Mouse (Mus musculus): ENCODE results near the gene Gsg1l. TPM values are rescaled to one million over a fixed set of nuclear protein-coding genes. Genes with fewer than 3 reads are reported as not detected.

The Gsg1l gene
- polyA plus RNA-seq, 1 experiment from 2014 or later = 0.65 TPM

DNA sequence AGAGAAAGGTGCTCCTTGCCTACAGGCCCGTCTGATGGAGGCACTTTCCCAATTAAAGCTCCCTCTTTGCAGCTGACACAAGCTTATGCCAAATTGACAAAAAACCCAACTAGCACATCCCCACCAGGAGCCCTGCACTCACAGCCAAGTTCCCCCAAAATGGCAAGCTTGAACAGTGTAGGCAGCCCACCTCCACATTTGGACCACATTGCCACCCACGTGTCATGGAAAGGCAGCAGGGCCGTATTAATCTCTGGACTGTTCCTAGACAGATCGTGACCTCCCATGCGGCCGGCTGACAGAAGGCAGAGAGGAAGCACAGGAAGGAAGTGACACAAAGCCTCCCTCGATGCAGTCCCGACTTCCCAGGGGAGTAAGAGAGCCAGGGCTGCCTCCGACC, 7.2 kb downstream of the Gsg1l start:
- 53% methylated on average over 9 of the region's 9 CpGs for WGBS
- Histone ChIP-seq H3K4me1 (ENCODE audit: control insufficient read depth, insufficient read depth, low read length) (no peaks in the 10 kb centered on the region), H3K4me3 (ENCODE audit: low read depth, low read length) (no peak overlapping the region), H3K9me3 (ENCODE audit: control insufficient read depth, low read depth, low read length) (peaks cover 3% of the 10 kb centered on the region; the same call in 1 of the 2 replicates), H3K36me3 (ENCODE audit: control insufficient read depth, insufficient read depth, low read length) (no peaks in the 10 kb centered on the region), H3K9ac (replicated peaks; ENCODE audit: low read depth, low read length) (no peak overlapping the region), H3K4me2 (replicated peaks; ENCODE audit: low read depth, low read length) (no peak overlapping the region), H3K27me3 (ENCODE audit: control insufficient read depth, insufficient read depth, low read length) (no peaks in the 10 kb centered on the region), H3K27ac (ENCODE audit: low read length) (no peak overlapping the region)
- ATAC-seq (ENCODE audit: insufficient number of reproducible peaks, insufficient read depth, low FRiP score, low read depth) = no peak

DNA sequence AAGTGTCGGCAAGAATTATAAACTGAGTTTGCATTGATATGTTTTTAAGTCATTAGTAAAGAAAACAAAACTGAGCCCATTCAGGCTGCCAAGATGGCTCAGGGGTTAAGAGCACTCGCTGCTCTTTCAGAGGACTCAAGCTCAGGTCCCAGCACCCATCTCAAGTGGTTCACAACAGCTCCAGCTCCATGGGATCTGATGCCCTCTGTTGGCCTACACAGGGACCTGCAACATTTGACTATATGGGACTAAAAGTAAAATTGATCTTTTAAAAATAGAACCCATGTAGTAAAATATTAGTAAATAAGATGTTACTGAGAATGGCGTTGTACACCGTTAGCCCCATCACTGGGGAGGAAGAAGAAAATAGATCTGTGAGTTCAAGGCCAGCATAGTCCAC, 11.9 kb downstream of the Gsg1l start:
- ATAC-seq (ENCODE audit: insufficient number of reproducible peaks, insufficient read depth, low FRiP score, low read depth) = no peak
- no peak overlapping the region for H3K27ac ChIP-seq (ENCODE audit: low read length)
- no peaks in the 10 kb centered on the region for H3K36me3 ChIP-seq (ENCODE audit: control insufficient read depth, insufficient read depth, low read length)
- no peaks in the 10 kb centered on the region for H3K27me3 ChIP-seq (ENCODE audit: control insufficient read depth, insufficient read depth, low read length)
- no peak overlapping the region for H3K4me3 ChIP-seq (ENCODE audit: low read depth, low read length)
- H3K9ac ChIP-seq (replicated peaks; ENCODE audit: low read depth, low read length) = no peak overlapping the region
- no peak overlapping the region for H3K4me2 ChIP-seq (replicated peaks; ENCODE audit: low read depth, low read length)
- H3K4me1 ChIP-seq (ENCODE audit: control insufficient read depth, insufficient read depth, low read length) = no peaks in the 10 kb centered on the region
- peaks cover 4% of the 10 kb centered on the region; the same call in 1 of the 2 replicates for H3K9me3 ChIP-seq (ENCODE audit: control insufficient read depth, low read depth, low read length)
- WGBS = 89% methylated on average over 4 of the region's 4 CpGs

DNA sequence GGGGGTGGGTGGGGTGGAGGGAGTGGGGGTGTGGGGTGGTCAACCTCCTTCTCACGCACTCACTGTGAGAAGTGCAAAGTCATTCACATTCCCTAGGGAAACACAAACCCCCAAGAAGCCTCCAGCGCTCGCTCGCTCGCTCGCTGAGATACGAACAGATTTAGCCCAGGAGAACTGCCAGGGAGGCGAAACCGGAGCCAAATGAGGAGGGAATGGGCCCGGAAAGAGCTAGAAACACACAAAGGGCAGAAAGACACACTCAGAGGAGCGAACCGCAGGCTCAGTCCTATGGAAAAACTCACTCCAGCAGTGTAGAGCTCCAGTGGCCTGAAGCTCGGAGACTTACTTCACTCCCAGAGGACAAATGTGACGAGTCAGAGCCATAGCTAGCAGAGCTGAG, 15.4 kb downstream of the Gsg1l start:
- H3K27ac ChIP-seq (ENCODE audit: low read length) = no peak overlapping the region
- no peaks in the 10 kb centered on the region for H3K27me3 ChIP-seq (ENCODE audit: control insufficient read depth, insufficient read depth, low read length)
- H3K9ac ChIP-seq (replicated peaks; ENCODE audit: low read depth, low read length) = no peak overlapping the region
- H3K36me3 ChIP-seq (ENCODE audit: control insufficient read depth, insufficient read depth, low read length) = no peaks in the 10 kb centered on the region
- ATAC-seq (ENCODE audit: insufficient number of reproducible peaks, insufficient read depth, low FRiP score, low read depth) = no peak
- WGBS = 57% methylated on average over 14 of the region's 14 CpGs
- H3K9me3 ChIP-seq (ENCODE audit: control insufficient read depth, low read depth, low read length) = peaks cover 4% of the 10 kb centered on the region; the same call in 1 of the 2 replicates
- no peak overlapping the region for H3K4me3 ChIP-seq (ENCODE audit: low read depth, low read length)
- H3K4me2 ChIP-seq (replicated peaks; ENCODE audit: low read depth, low read length) = no peak overlapping the region
- no peaks in the 10 kb centered on the region for H3K4me1 ChIP-seq (ENCODE audit: control insufficient read depth, insufficient read depth, low read length)

GRCm38 (mm10) chr7:126065243-126065876, 16.9 kb downstream of the Gsg1l start:
- H3K27me3 ChIP-seq (ENCODE audit: control insufficient read depth, insufficient read depth, low read length) = no peaks in the 10 kb centered on the region
- no peak overlapping the region for H3K4me2 ChIP-seq (replicated peaks; ENCODE audit: low read depth, low read length)
- WGBS = 77% methylated on average over 5 of the region's 5 CpGs
- no peak for ATAC-seq (ENCODE audit: insufficient number of reproducible peaks, insufficient read depth, low FRiP score, low read depth)
- no peak overlapping the region for H3K4me3 ChIP-seq (ENCODE audit: low read depth, low read length)
- no peaks in the 10 kb centered on the region for H3K4me1 ChIP-seq (ENCODE audit: control insufficient read depth, insufficient read depth, low read length)
- peaks cover 4% of the 10 kb centered on the region; the same call in 1 of the 2 replicates for H3K9me3 ChIP-seq (ENCODE audit: control insufficient read depth, low read depth, low read length)
- H3K36me3 ChIP-seq (ENCODE audit: control insufficient read depth, insufficient read depth, low read length) = no peaks in the 10 kb centered on the region
- no peak overlapping the region for H3K27ac ChIP-seq (ENCODE audit: low read length)
- no peak overlapping the region for H3K9ac ChIP-seq (replicated peaks; ENCODE audit: low read depth, low read length)

GRCm38 (mm10) chr7:126062228-126062627, 20.0 kb downstream of the Gsg1l start:
- H3K36me3 ChIP-seq (ENCODE audit: control insufficient read depth, insufficient read depth, low read length) = no peaks in the 10 kb centered on the region
- no peak overlapping the region for H3K9ac ChIP-seq (replicated peaks; ENCODE audit: low read depth, low read length)
- no peak overlapping the region for H3K4me3 ChIP-seq (ENCODE audit: low read depth, low read length)
- WGBS = 73% methylated on average over 4 of the region's 4 CpGs
- H3K9me3 ChIP-seq (ENCODE audit: control insufficient read depth, low read depth, low read length) = no peaks in the 10 kb centered on the region
- H3K4me1 ChIP-seq (ENCODE audit: control insufficient read depth, insufficient read depth, low read length) = no peaks in the 10 kb centered on the region; the same call in 1 of the 2 replicates
- no peaks in the 10 kb centered on the region for H3K27me3 ChIP-seq (ENCODE audit: control insufficient read depth, insufficient read depth, low read length)
- H3K27ac ChIP-seq (ENCODE audit: low read length) = no peak overlapping the region
- no peak for ATAC-seq (ENCODE audit: insufficient number of reproducible peaks, insufficient read depth, low FRiP score, low read depth)
- no peak overlapping the region for H3K4me2 ChIP-seq (replicated peaks; ENCODE audit: low read depth, low read length)

DNA sequence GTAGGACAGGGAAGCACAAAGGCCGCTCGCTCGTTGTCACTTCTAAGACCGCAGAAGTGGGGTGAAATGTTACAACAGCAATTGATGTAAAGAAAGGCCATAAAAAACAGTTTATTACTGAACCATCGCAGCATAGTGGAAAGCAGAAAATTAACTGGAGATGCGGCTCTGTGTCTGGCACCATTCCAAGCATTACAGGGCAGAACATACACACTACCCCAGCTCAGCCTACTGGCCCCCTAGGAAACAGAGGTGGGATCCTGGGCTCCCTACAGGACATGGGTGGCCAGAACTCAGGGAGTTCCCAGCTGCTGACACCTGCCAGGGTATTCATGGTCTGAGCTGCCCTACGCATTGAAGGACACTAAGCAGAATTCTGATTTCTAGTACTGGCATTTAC, 23.3 kb downstream of the Gsg1l start:
- WGBS = 57% methylated on average over 7 of the region's 7 CpGs
- no peak overlapping the region for H3K27ac ChIP-seq (ENCODE audit: low read length)
- ATAC-seq (ENCODE audit: insufficient number of reproducible peaks, insufficient read depth, low FRiP score, low read depth) = no peak

DNA sequence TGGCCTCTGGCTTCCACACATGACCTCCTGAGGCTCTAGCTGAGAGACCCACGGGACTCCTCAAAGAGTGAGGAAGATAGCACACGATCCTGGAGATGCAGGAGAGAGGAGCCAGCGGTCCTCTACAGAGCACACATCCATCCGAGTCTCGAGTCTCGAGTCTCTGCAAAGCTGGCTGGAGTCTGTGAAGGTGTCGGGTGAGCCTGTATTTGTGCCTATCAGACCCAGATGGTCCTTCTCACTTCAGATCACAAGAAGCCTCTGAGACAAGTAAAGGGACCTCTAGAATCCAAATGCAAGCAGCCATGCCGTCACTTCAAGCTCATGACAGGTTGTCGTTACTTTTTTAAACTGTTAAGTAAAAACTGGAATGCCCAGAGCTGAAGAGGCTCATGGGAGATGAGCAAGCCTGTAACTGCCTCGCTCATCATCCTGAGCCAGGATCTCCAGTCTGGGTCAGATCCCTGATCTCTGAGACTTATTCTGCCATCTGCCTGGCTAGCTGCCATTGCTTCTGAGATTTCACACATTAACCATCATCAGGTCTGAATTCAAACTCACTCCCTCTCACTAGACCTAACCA, 24.8 kb downstream of the Gsg1l start:
- ATAC-seq (ENCODE audit: insufficient number of reproducible peaks, insufficient read depth, low FRiP score, low read depth) = no peak
- no peak overlapping the region for H3K4me2 ChIP-seq (replicated peaks; ENCODE audit: low read depth, low read length)
- 43% methylated on average over 10 of the region's 10 CpGs for WGBS

More for the DNA sequence above, 23.3 kb downstream of the Gsg1l start:
- no peaks in the 10 kb centered on the region; the same call in 1 of the 2 replicates for H3K4me1 ChIP-seq (ENCODE audit: control insufficient read depth, insufficient read depth, low read length)
- H3K9ac ChIP-seq (replicated peaks; ENCODE audit: low read depth, low read length) = no peak overlapping the region
- H3K9me3 ChIP-seq (ENCODE audit: control insufficient read depth, low read depth, low read length) = no peaks in the 10 kb centered on the region
- no peaks in the 10 kb centered on the region for H3K36me3 ChIP-seq (ENCODE audit: control insufficient read depth, insufficient read depth, low read length)
- no peak overlapping the region for H3K4me2 ChIP-seq (replicated peaks; ENCODE audit: low read depth, low read length)
- H3K27me3 ChIP-seq (ENCODE audit: control insufficient read depth, insufficient read depth, low read length) = no peaks in the 10 kb centered on the region
- no peak overlapping the region for H3K4me3 ChIP-seq (ENCODE audit: low read depth, low read length)

DNA sequence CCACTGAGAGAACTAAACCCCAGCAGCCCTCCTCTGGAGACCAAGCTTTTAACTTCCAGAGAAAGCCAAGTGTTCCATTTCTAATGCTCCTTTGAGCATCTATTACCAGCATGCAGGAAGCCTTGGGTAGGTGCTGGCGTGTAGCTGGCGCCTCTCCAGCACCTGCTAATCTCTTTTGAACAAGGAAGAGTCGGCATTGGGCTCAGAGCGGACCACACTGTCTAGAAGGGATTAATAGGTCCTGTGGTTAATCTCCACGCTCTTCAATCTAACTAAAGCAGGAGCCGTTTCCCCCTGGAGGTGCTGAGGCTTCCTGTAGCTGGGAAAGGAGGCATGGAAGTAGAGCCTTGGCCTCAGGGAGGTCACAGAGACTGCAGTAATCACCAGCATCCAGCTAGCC, 27.6 kb downstream of the Gsg1l start:
- Histone ChIP-seq H3K9me3 (ENCODE audit: control insufficient read depth, low read depth, low read length) (no peaks in the 10 kb centered on the region), H3K4me1 (ENCODE audit: control insufficient read depth, insufficient read depth, low read length) (no peaks in the 10 kb centered on the region; the same call in 1 of the 2 replicates), H3K4me2 (replicated peaks; ENCODE audit: low read depth, low read length) (no peak overlapping the region), H3K36me3 (ENCODE audit: control insufficient read depth, insufficient read depth, low read length) (no peaks in the 10 kb centered on the region), H3K27ac (ENCODE audit: low read length) (no peak overlapping the region), H3K27me3 (ENCODE audit: control insufficient read depth, insufficient read depth, low read length) (no peaks in the 10 kb centered on the region), H3K4me3 (ENCODE audit: low read depth, low read length) (no peak overlapping the region), H3K9ac (replicated peaks; ENCODE audit: low read depth, low read length) (no peak overlapping the region)
- ATAC-seq (ENCODE audit: insufficient number of reproducible peaks, insufficient read depth, low FRiP score, low read depth) = no peak
- 46% methylated on average over 6 of the region's 6 CpGs for WGBS

More for the DNA sequence above, 24.8 kb downstream of the Gsg1l start:
- no peak overlapping the region for H3K9ac ChIP-seq (replicated peaks; ENCODE audit: low read depth, low read length)
- no peaks in the 10 kb centered on the region for H3K27me3 ChIP-seq (ENCODE audit: control insufficient read depth, insufficient read depth, low read length)
- H3K9me3 ChIP-seq (ENCODE audit: control insufficient read depth, low read depth, low read length) = no peaks in the 10 kb centered on the region
- no peak overlapping the region for H3K4me3 ChIP-seq (ENCODE audit: low read depth, low read length)
- no peaks in the 10 kb centered on the region for H3K36me3 ChIP-seq (ENCODE audit: control insufficient read depth, insufficient read depth, low read length)
- H3K27ac ChIP-seq (ENCODE audit: low read length) = no peak overlapping the region
- H3K4me1 ChIP-seq (ENCODE audit: control insufficient read depth, insufficient read depth, low read length) = no peaks in the 10 kb centered on the region; the same call in 1 of the 2 replicates

Data from stomach, embryonic 14.5 days (tissue).